Mouse (Mus musculus): ENCODE measurements at regions not wholly inside any gene's neighbourhood (a gene's known extent, or its start where the extent isn't known, plus 50 kb on each side); places are given as distances from the start of the nearest gene placed in this dataset.

DNA sequence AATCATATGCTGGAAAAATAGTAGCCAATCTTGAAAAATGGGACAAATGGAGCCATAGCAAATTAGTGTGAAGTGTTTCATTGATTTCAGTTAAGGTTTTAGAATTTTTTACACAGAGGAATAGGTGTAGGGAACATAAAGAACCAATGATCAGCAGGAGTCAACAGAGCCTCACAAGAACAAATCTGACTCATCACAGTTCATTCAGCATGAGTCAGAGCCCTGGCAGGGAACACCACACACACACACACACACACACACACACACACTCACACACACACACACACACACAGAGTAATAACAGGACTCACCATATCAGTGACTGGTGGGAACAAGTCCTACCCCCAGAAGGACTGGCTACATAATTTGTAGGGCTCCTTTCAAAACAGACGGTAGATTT is 259.7 kb upstream of the Erbb4 start:
- no peak overlapping the region for H3K4me3 ChIP-seq
- no peak overlapping the region for H3K4me2 ChIP-seq
- no peak for ATAC-seq (ENCODE audit: insufficient number of reproducible peaks, low FRiP score, low TSS enrichment, low read depth)
- no peaks in the 10 kb centered on the region for H3K36me3 ChIP-seq
- H3K27ac ChIP-seq, result no peak overlapping the region
- no peaks in the 10 kb centered on the region for H3K27me3 ChIP-seq
- no peaks in the 10 kb centered on the region for H3K9me3 ChIP-seq
- no peaks in the 10 kb centered on the region for H3K4me1 ChIP-seq
- 56% methylated on average over 1 of the region's 1 CpGs for WGBS
- H3K9ac ChIP-seq, result no peak overlapping the region

- ATAC-seq (ENCODE audit: insufficient number of reproducible peaks, low FRiP score, low TSS enrichment, low read depth), result no peak
- no peaks in the 10 kb centered on the region for H3K4me1 ChIP-seq
- no peaks in the 10 kb centered on the region for H3K27me3 ChIP-seq
- no peaks in the 10 kb centered on the region for H3K36me3 ChIP-seq
- H3K9me3 ChIP-seq, result no peaks in the 10 kb centered on the region
- no peak overlapping the region for H3K4me3 ChIP-seq
- H3K9ac ChIP-seq, result no peak overlapping the region
- H3K4me2 ChIP-seq, result no peak overlapping the region
- no peak overlapping the region for H3K27ac ChIP-seq
Measured at GRCm38 (mm10) chr1:69364069-69364468, 256.2 kb upstream of the Erbb4 start.

GRCm38 (mm10) chr1:69357548-69357947 is 249.7 kb upstream of the Erbb4 start:
- no peaks in the 10 kb centered on the region for H3K9me3 ChIP-seq
- H3K4me2 ChIP-seq, result no peak overlapping the region
- H3K4me3 ChIP-seq, result no peak overlapping the region
- no peak for ATAC-seq (ENCODE audit: insufficient number of reproducible peaks, low FRiP score, low TSS enrichment, low read depth)
- no peaks in the 10 kb centered on the region for H3K36me3 ChIP-seq
- no peak overlapping the region for H3K9ac ChIP-seq
- H3K27me3 ChIP-seq, result no peaks in the 10 kb centered on the region
- H3K27ac ChIP-seq, result no peak overlapping the region
- 63% methylated on average over 7 of the region's 7 CpGs for WGBS
- H3K4me1 ChIP-seq, result no peaks in the 10 kb centered on the region

DNA sequence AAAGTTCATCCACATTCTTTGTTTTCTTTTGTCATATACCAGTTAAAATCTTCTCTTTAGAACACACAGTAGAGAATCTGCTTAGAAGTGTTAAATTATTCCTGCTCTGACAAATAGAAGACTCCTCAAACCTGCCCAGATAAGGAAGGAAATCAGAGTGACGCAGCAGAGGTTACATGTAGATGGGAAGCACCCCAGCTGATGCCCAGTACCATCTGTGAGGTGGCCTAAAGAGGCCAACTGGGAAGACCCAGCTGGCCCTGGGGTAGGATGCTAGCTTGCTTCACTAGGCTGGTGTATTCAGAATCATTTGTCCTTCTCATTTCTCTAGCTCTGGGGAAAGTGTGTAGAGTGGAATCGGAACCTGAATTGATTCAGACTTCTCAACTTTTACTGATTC is 242.6 kb upstream of the Erbb4 start:
- no peaks in the 10 kb centered on the region for H3K36me3 ChIP-seq
- no peak overlapping the region for H3K9ac ChIP-seq
- H3K27me3 ChIP-seq, result no peaks in the 10 kb centered on the region
- H3K4me1 ChIP-seq, result no peaks in the 10 kb centered on the region
- no peak overlapping the region for H3K4me2 ChIP-seq
- no peak overlapping the region for H3K4me3 ChIP-seq
- no peaks in the 10 kb centered on the region for H3K9me3 ChIP-seq
- WGBS, result 90% methylated on average over 2 of the region's 2 CpGs
- H3K27ac ChIP-seq, result no peak overlapping the region
- ATAC-seq (ENCODE audit: insufficient number of reproducible peaks, low FRiP score, low TSS enrichment, low read depth), result no peak

DNA sequence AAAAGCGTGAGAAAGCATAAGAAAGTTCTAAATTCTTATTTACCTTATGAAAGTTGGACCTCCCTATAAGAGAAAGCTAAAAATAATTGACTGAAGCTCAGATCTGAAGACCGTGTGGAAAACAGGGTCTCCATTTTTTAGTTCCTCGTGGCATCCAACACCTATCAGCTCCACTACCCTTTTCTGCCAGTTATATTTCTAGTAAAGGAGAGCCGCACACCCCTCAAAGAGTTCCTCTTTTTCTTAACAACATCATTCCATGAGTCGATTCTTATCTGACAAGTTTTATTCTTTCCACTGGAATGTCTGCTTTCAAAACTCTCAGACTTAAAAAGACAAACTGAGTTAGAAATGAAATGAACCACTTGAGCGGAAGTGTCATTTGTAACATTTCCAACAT is 242.0 kb upstream of the Erbb4 start:
- Histone ChIP-seq H3K4me1 (no peaks in the 10 kb centered on the region), H3K36me3 (no peaks in the 10 kb centered on the region), H3K9me3 (no peaks in the 10 kb centered on the region), H3K27me3 (no peaks in the 10 kb centered on the region), H3K9ac (no peak overlapping the region), H3K4me3 (no peak overlapping the region), H3K4me2 (no peak overlapping the region), H3K27ac (no peak overlapping the region)
- 93% methylated on average over 6 of the region's 6 CpGs for WGBS
- ATAC-seq (ENCODE audit: insufficient number of reproducible peaks, low FRiP score, low TSS enrichment, low read depth), result no peak

DNA sequence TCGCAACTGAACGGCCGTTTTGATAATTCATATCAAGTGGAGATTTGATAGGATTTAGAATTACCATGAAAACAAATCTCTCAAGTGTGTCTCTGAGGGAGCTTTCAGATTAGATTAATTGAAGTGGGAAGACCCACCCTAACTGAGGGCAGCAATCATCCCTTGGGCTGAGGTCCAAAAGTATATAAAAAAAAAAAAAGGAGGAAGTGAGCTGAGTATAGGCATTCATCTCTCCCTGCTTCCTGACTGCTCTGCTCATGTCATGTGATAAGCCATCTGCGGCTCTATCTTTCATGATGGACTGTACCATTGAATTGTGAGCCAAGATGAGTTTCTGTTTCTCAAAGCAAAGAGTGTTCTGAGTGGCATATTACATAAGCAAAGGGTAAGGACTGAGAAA is 234.2 kb upstream of the Erbb4 start:
- no peak overlapping the region for H3K27ac ChIP-seq
- ATAC-seq (ENCODE audit: insufficient number of reproducible peaks, low FRiP score, low TSS enrichment, low read depth), result no peak
- no peak overlapping the region for H3K4me3 ChIP-seq
- H3K36me3 ChIP-seq, result no peaks in the 10 kb centered on the region
- no peak overlapping the region for H3K4me2 ChIP-seq
- no peaks in the 10 kb centered on the region for H3K27me3 ChIP-seq
- no peak overlapping the region for H3K9ac ChIP-seq
- WGBS, result 87% methylated on average over 4 of the region's 4 CpGs
- no peaks in the 10 kb centered on the region for H3K4me1 ChIP-seq
- H3K9me3 ChIP-seq, result no peaks in the 10 kb centered on the region

- no peak for ATAC-seq (ENCODE audit: insufficient number of reproducible peaks, low FRiP score, low TSS enrichment, low read depth)
- Histone ChIP-seq H3K27me3 (no peaks in the 10 kb centered on the region), H3K4me2 (no peak overlapping the region), H3K36me3 (no peaks in the 10 kb centered on the region), H3K4me3 (no peak overlapping the region), H3K27ac (no peak overlapping the region), H3K9me3 (no peaks in the 10 kb centered on the region), H3K4me1 (no peaks in the 10 kb centered on the region), H3K9ac (no peak overlapping the region)
- WGBS, result 74% methylated on average over 4 of the region's 4 CpGs
Measured at GRCm38 (mm10) chr1:69340481-69340880, 232.6 kb upstream of the Erbb4 start.

DNA sequence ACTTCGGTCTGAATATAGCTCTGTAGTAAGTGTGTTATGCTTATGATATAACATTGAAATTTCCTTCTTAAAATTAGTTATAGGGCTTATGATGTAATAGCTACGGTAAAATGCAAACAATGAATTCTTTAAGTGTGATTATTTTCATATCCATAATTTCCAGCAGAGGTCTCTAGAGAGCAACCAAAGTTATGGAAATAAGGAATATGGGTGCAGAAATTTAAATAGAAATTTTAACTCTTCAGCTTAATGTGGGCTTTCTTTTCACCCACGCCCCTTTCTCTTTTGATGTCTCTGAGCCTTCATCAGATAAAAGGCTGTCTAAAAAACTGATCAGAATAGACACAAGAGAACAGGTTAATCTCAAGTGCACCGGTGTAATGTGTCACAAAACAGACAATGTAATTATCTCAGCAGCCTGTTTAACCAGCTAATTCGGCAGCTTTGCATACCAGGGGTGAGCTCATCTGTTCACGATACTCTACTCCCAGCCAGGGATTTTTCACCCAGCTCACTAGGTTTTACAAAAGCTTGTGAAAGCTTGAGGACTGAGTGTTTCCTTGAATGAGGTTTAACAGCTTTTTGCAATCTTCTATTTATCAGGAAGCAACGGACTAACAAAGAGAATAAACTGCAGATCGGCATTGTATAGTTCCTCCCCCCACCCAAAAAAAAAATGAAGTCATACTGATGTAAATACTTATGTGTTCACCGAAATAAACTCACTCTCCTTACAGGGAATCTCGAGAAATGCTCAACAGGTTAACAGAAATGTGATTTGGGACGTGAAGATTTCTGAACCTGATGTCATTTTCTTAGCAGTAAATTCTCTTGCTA is 223.8 kb upstream of the Erbb4 start:
- Histone ChIP-seq H3K9me3 (no peaks in the 10 kb centered on the region), H3K9ac (no peak overlapping the region), H3K27me3 (no peaks in the 10 kb centered on the region), H3K4me1 (no peaks in the 10 kb centered on the region), H3K36me3 (no peaks in the 10 kb centered on the region), H3K4me2 (no peak overlapping the region), H3K27ac (no peak overlapping the region), H3K4me3 (no peak overlapping the region)
- 40% methylated on average over 11 of the region's 11 CpGs for WGBS
- ATAC-seq (ENCODE audit: insufficient number of reproducible peaks, low FRiP score, low TSS enrichment, low read depth), result no peak

- no peaks in the 10 kb centered on the region for H3K9me3 ChIP-seq
- no peaks in the 10 kb centered on the region for H3K27me3 ChIP-seq
- no peak for ATAC-seq (ENCODE audit: insufficient number of reproducible peaks, low FRiP score, low TSS enrichment, low read depth)
- no peaks in the 10 kb centered on the region for H3K4me1 ChIP-seq
- no peak overlapping the region for H3K9ac ChIP-seq
- WGBS, result 70% methylated on average over 3 of the region's 3 CpGs
- no peak overlapping the region for H3K4me3 ChIP-seq
- H3K4me2 ChIP-seq, result no peak overlapping the region
- H3K36me3 ChIP-seq, result no peaks in the 10 kb centered on the region
- no peak overlapping the region for H3K27ac ChIP-seq
Measured at GRCm38 (mm10) chr1:69329399-69329798, 221.5 kb upstream of the Erbb4 start.

- no peaks in the 10 kb centered on the region for H3K27me3 ChIP-seq
- H3K27ac ChIP-seq, result no peak overlapping the region
- no peak overlapping the region for H3K9ac ChIP-seq
- ATAC-seq (ENCODE audit: insufficient number of reproducible peaks, low FRiP score, low TSS enrichment, low read depth), result no peak
- no peaks in the 10 kb centered on the region for H3K9me3 ChIP-seq
- WGBS, result 85% methylated on average over 8 of the region's 8 CpGs
- H3K4me1 ChIP-seq, result no peaks in the 10 kb centered on the region
- H3K36me3 ChIP-seq, result no peaks in the 10 kb centered on the region
- no peak overlapping the region for H3K4me2 ChIP-seq
- no peak overlapping the region for H3K4me3 ChIP-seq
Measured at GRCm38 (mm10) chr1:69326711-69327110, 218.9 kb upstream of the Erbb4 start.

DNA sequence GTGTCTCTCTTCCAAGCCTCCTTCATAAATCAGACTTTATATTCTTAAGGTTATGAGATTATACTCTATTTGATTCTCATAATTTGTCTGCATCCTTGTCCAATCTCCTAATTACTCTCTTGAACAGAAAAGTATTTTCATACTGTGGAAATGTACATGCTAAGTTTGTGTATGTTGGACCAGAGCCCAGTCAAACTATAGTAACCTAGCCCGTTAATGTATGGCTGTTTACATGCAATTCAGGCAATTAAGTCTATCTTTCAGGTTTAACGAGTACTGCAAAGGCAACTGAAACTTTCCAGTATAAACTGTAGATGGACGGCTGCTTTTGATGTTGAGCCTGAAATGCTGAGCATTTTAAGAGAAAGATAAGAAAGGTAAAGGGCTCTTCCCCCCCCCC is 211.7 kb upstream of the Erbb4 start:
- H3K9ac ChIP-seq, result no peak overlapping the region
- H3K4me2 ChIP-seq, result no peak overlapping the region
- no peaks in the 10 kb centered on the region for H3K9me3 ChIP-seq
- no peaks in the 10 kb centered on the region for H3K4me1 ChIP-seq
- no peak overlapping the region for H3K27ac ChIP-seq
- no peaks in the 10 kb centered on the region for H3K36me3 ChIP-seq
- no peak for ATAC-seq (ENCODE audit: insufficient number of reproducible peaks, low FRiP score, low TSS enrichment, low read depth)
- H3K4me3 ChIP-seq, result no peak overlapping the region
- H3K27me3 ChIP-seq, result no peaks in the 10 kb centered on the region
- WGBS, result 30% methylated on average over 3 of the region's 3 CpGs

GRCm38 (mm10) chr1:69296816-69297215 is 189.0 kb upstream of the Erbb4 start:
- ATAC-seq (ENCODE audit: insufficient number of reproducible peaks, low FRiP score, low TSS enrichment, low read depth), result no peak
- Histone ChIP-seq H3K9me3 (no peaks in the 10 kb centered on the region), H3K9ac (no peak overlapping the region), H3K36me3 (no peaks in the 10 kb centered on the region), H3K27ac (no peak overlapping the region), H3K4me3 (no peak overlapping the region), H3K4me2 (no peak overlapping the region), H3K4me1 (no peaks in the 10 kb centered on the region), H3K27me3 (no peaks in the 10 kb centered on the region)
- 77% methylated on average over 3 of the region's 3 CpGs for WGBS

DNA sequence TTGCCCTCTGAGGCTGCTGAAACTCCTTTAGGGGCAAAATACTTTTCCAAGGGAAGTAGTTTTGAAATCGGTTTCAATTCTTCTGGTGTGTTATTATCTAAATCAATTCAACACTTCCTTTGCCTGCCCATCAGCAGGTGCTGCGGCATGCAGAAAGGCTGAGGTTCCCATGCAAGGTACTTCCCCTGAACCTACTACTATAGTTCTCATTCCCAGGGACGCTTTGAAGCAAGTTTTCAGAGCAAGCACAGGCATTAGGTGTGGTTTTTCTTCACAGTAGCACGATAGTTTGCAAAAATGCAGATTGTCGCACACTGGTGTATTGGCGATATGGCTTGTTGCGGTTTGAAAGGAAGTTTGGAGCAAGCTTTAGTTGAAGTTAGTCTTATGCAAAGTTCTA is 183.5 kb upstream of the Erbb4 start:
- H3K4me2 ChIP-seq, result no peak overlapping the region
- H3K4me3 ChIP-seq, result no peak overlapping the region
- H3K36me3 ChIP-seq, result no peaks in the 10 kb centered on the region
- no peaks in the 10 kb centered on the region for H3K4me1 ChIP-seq
- ATAC-seq (ENCODE audit: insufficient number of reproducible peaks, low FRiP score, low TSS enrichment, low read depth), result no peak
- no peaks in the 10 kb centered on the region for H3K27me3 ChIP-seq
- no peak overlapping the region for H3K9ac ChIP-seq
- WGBS, result 84% methylated on average over 7 of the region's 7 CpGs
- no peak overlapping the region for H3K27ac ChIP-seq
- no peaks in the 10 kb centered on the region for H3K9me3 ChIP-seq
